Comparison of ENCODE assay signal across 10 mouse cellular contexts in genomic region chr13:95763876-95764517, GRCm38 (mm10).
DNase-seq lines count a peak whose midpoint lies in the region; ATAC-seq and TF ChIP-seq lines count a peak whose summit lies in the region.
"Had no signal": no experiment of that assay in that cellular context is flagged by ENCODE, and none has a peak within 500 bp of the region (broad histone marks: within the 10 kb centered on the region; RNA-seq: fewer than 3 reads in every experiment).

No protein-coding gene starts in this region.

- H3K36me3 ChIP-seq in liver, adult 2 months (ENCODE audit: control insufficient read depth, insufficient read depth, low read length): peaks cover 19% of the 10 kb centered on the region
- H3K36me3 ChIP-seq in liver, postnatal 0 days (replicated peaks; ENCODE audit: insufficient read depth, low read length): 0 out of 2 replicates have a peak, but pooled peaks cover 5% of the 10 kb centered on the region
- H3K36me3 ChIP-seq in kidney, adult 2 months (ENCODE audit: control insufficient read depth, insufficient read depth, low read length): no peaks in the 10 kb centered on the region
- no peaks in the 10 kb centered on the region for H3K36me3 ChIP-seq in stomach, embryonic 14.5 days (ENCODE audit: control insufficient read depth, insufficient read depth, low read length)
- H3K36me3 ChIP-seq: G1E had no signal

- TF ChIP-seq CTCF in liver, adult 2 months (IDR thresholded peaks at IDR 0.05; ENCODE audit: low read depth, low read length): no peak
- no peak for TF ChIP-seq CTCF in liver, postnatal 0 days (IDR thresholded peaks at IDR 0.05; ENCODE audit: low read depth)
- TF ChIP-seq CTCF in kidney, adult 2 months (conservative IDR thresholded peaks at IDR 0.05; ENCODE audit: insufficient read depth, insufficient read length, low read depth, low read length): no peak

- no peaks in the 10 kb centered on the region for H3K27me3 ChIP-seq in liver, adult 2 months (ENCODE audit: control insufficient read depth, insufficient read depth, low read length)
- no peaks in the 10 kb centered on the region for H3K27me3 ChIP-seq in liver, postnatal 0 days (ENCODE audit: insufficient read depth, low read length)
- no peaks in the 10 kb centered on the region for H3K27me3 ChIP-seq in kidney, adult 2 months (replicated peaks; ENCODE audit: control insufficient read depth, insufficient read depth, low read length)
- H3K27me3 ChIP-seq in stomach, embryonic 14.5 days (ENCODE audit: control insufficient read depth, insufficient read depth, low read length): no peaks in the 10 kb centered on the region

- H3K4me1 ChIP-seq in liver, adult 2 months (ENCODE audit: control insufficient read depth, insufficient read depth, low read length): 0 out of 2 replicates have a peak, but pooled peaks cover 3% of the 10 kb centered on the region
- peaks cover 7% of the 10 kb centered on the region; the same call in 1 of the 2 replicates for H3K4me1 ChIP-seq in liver, postnatal 0 days (ENCODE audit: insufficient read depth)
- H3K4me1 ChIP-seq in kidney, adult 2 months (ENCODE audit: control insufficient read depth, insufficient read depth, low read length): peaks cover 9% of the 10 kb centered on the region; the same call in 1 of the 2 replicates
- peaks cover 11% of the 10 kb centered on the region for H3K4me1 ChIP-seq in stomach, embryonic 14.5 days (ENCODE audit: control insufficient read depth, insufficient read depth, low read length)

- H3K4me3 ChIP-seq in liver, adult 2 months (ENCODE audit: insufficient read depth, low read depth, low read length): no peak overlapping the region
- H3K4me3 ChIP-seq in liver, postnatal 0 days (ENCODE audit: low read depth, low read length): no peak overlapping the region
- H3K4me3 ChIP-seq in kidney, adult 2 months (ENCODE audit: insufficient read depth, low read depth, low read length): no peak overlapping the region
- no peak overlapping the region for H3K4me3 ChIP-seq in stomach, embryonic 14.5 days (ENCODE audit: low read depth, low read length)
- H3K4me3 ChIP-seq: midbrain, embryonic 10.5 days had no signal

- 50% methylated on average over 3 of the region's 3 CpGs for WGBS in liver, adult 2 months
- 46% methylated on average over 3 of the region's 3 CpGs for WGBS in liver, postnatal 0 days (ENCODE audit: insufficient replicate concordance)
- WGBS in kidney, adult 2 months: 38% methylated on average over 3 of the region's 3 CpGs
- 37% methylated on average over 3 of the region's 3 CpGs for WGBS in stomach, embryonic 14.5 days

- no peak overlapping the region for H3K4me2 ChIP-seq in liver, postnatal 0 days (ENCODE audit: low read depth, low read length)
- H3K4me2 ChIP-seq in stomach, embryonic 14.5 days (replicated peaks; ENCODE audit: low read depth, low read length): no peak overlapping the region

- no peak overlapping the region for H3K27ac ChIP-seq in liver, adult 2 months (replicated peaks; ENCODE audit: insufficient read depth, low read depth, low read length)
- no peak overlapping the region for H3K27ac ChIP-seq in liver, postnatal 0 days (ENCODE audit: low read depth)
- H3K27ac ChIP-seq in kidney, adult 2 months (ENCODE audit: insufficient read depth, low read depth, low read length): peak overlapping the region; percentile 80
- H3K27ac ChIP-seq in stomach, embryonic 14.5 days (ENCODE audit: low read length): peak overlapping the region; percentile 68; the same call in 1 of the 2 replicates
- H3K27ac ChIP-seq: midbrain, embryonic 10.5 days had no signal

- DNase-seq in liver, adult 2 months (ENCODE audit: extremely low read depth, low read depth, low spot score): peak; percentile 35
- no peak for DNase-seq in liver, postnatal 0 days
- DNase-seq in adrenal gland, postnatal 36 days: peak; percentile 82
- DNase-seq in kidney, adult 2 months: peak; percentile 70
- DNase-seq in gastrocnemius, postnatal 4 days (ENCODE audit: low spot score in 2 of 2): no peak
- DNase-seq: left cerebral cortex, postnatal 4 days had no signal

- no peak overlapping the region for H3K9ac ChIP-seq in liver, adult 2 months (ENCODE audit: low read depth, low read length)
- H3K9ac ChIP-seq in liver, postnatal 0 days (replicated peaks): no peak overlapping the region
- no peak overlapping the region for H3K9ac ChIP-seq in stomach, embryonic 14.5 days (replicated peaks; ENCODE audit: low read depth, low read length)

- no peak for ATAC-seq in liver, postnatal 0 days
- no peak for ATAC-seq in stomach, embryonic 14.5 days (ENCODE audit: insufficient number of reproducible peaks, insufficient read depth, low FRiP score, low read depth)
- ATAC-seq in erythroblast, adult 5-6 weeks (replicated peaks; ENCODE audit: low FRiP score, poor library complexity, severe bottlenecking): no peak

- no peak for TF ChIP-seq POLR2A in liver, adult 2 months (IDR thresholded peaks at IDR 0.05; ENCODE audit: extremely low read depth, insufficient read depth, low read length)
- TF ChIP-seq POLR2A in kidney, adult 2 months (IDR thresholded peaks at IDR 0.05; ENCODE audit: low read depth, low read length): no peak

- no peaks in the 10 kb centered on the region for H3K9me3 ChIP-seq in liver, postnatal 0 days (ENCODE audit: low read length)
- H3K9me3 ChIP-seq in stomach, embryonic 14.5 days (ENCODE audit: control insufficient read depth, low read depth, low read length): no peaks in the 10 kb centered on the region
- H3K9me3 ChIP-seq: G1E; midbrain, embryonic 10.5 days had no signal

- TF ChIP-seq EP300 in liver, postnatal 0 days (IDR thresholded peaks at IDR 0.05; ENCODE audit: low read depth): no peak

- peaks cover 9% of the 10 kb centered on the region; the same call in 1 of the 2 replicates for H3K79me2 ChIP-seq in liver, adult 2 months (ENCODE audit: control insufficient read depth, insufficient read depth, low read length)

Comparison
In these comparisons a context has a peak if more than half of its experiments do, and no peak if none do; other contexts are left out.
1. DNase-seq: peak in liver, adult 2 months (single experiment), adrenal gland, postnatal 36 days (2 of 2) and kidney, adult 2 months (single experiment); none in liver, postnatal 0 days (single experiment) and gastrocnemius, postnatal 4 days (0 of 2).
2. H3K27ac ChIP-seq: peak in kidney, adult 2 months (single experiment) and stomach, embryonic 14.5 days (single experiment); none in liver, adult 2 months (single experiment) and liver, postnatal 0 days (single experiment).